Mouse (Mus musculus): ENCODE data around the gene Olfr1393.

The Olfr1393 gene

DNA sequence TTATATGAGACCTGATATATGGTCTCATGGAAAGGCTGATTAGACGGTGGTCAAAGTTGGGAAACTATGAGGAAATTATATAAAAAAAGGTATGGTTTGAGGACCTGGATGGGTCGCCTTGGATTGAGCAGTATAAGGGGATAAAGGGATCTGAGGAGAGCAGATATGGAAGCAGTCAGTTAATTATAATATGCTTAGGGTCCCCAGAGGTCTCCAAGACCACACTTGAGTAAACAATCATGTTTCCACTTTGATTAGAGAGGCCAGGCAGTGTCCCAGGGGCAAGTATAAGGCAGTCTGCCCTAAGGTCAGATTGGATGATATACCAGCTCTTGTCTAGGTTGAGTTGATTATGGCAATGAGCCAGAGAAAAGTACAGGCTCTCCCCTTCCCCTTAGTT is 44.3 kb downstream of the Olfr1393 start, which contains the start of gene Olfr1391:
Olfr1391 (plus strand) TSS at position 301 of the 400 bp plus-strand sequence.
- no peak for DNase-seq

DNA sequence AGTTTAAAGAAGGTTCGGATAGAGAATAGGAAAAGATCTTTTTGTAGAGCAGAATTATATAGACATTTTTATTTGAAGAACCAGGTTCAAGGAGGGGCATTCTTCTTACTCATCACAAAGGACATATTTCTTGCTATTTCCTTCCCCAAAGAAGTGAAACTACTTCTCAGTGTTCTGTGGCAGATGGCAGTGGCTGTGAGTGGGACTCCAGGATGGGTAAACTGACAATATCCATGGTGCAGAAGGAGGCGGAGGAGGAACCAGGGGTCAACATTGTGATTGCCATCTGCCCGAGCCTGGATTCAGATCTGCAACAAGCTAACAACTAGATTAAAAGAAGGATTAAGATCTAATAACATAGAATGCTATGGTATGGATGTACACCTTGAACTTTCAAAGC is 48.6 kb downstream of the Olfr1393 start:
- DNase-seq = no peak

DNA sequence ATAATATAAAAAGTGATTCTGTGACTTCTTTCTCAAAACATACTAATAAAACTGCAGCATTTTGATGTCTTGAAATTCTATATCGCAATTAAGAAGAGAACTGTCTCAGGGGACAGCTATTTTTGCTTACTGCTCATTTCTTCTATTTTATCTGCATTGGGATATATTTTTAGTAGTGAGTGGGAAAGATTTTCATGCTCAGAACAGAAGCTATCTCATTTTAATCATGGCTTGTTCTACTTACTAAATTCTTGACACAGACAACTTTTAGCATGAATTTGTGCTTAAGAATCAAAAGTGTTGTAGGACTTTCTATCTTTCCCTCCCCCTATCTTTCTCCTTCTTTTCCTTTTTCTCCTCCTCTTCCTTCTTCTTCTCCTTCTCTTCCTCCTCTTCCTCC is 51.6 kb downstream of the Olfr1393 start:
- no peak for DNase-seq
